Mouse (Mus musculus) hindbrain, embryonic 14.5 days (tissue): ENCODE measurements around the gene Shank2. TPM values are rescaled to one million over a fixed set of nuclear protein-coding genes. Genes with fewer than 3 reads are reported as not detected.
A peak's percentile ranks its signal among the peaks of the same experiment; 100 is the strongest.

ENCODE experiments used
- ATAC-seq: fragments of 200-750 bp; cut with Nextera tagmentation; 2 replicates; pipeline ENCODE4 v1.8.0; 2017; ENCODE audit warnings: moderate number of reproducible peaks, mild to moderate bottlenecking, moderate TSS enrichment, moderate library complexity; ENCODE audit not compliant: low FRiP score
- DNase-seq: peaks from one replicate; pipeline ENCODE4 v3.0.0-alpha.2; 2015; ENCODE audit warnings: low spot score
- H3K27ac ChIP-seq: fragments of 300-500 bp; sonication (generic); 2 replicates; pipeline ENCODE4 v1.5.1; 2014; ENCODE audit warnings: mild to moderate bottlenecking, moderate library complexity
- H3K27me3 ChIP-seq: fragments of 300-500 bp; sonication (generic); 2 replicates; pipeline ENCODE4 v1.6.1; 2014; ENCODE audit warnings: mild to moderate bottlenecking, low read length, mixed read lengths; ENCODE audit not compliant: control insufficient read depth, insufficient read depth
- H3K36me3 ChIP-seq: fragments of 300-500 bp; sonication (generic); replicated peaks from 2 replicates; pipeline ENCODE4 v1.6.1; 2014; ENCODE audit not compliant: control insufficient read depth, insufficient read depth
- H3K4me1 ChIP-seq: fragments of 300-500 bp; sonication (generic); replicated peaks from 2 replicates; pipeline ENCODE4 v1.6.1; 2014; ENCODE audit warnings: antibody characterized with exemption, low read length, mixed read lengths; ENCODE audit not compliant: control insufficient read depth, insufficient read depth
- H3K4me2 ChIP-seq: fragments of 300-500 bp; sonication (generic); replicated peaks from 2 replicates; pipeline ENCODE4 v1.6.1; 2014; ENCODE audit warnings: mild to moderate bottlenecking, moderate library complexity
- H3K4me3 ChIP-seq: fragments of 300-500 bp; sonication (generic); replicated peaks from 2 replicates; pipeline ENCODE4 v1.5.1; 2014; ENCODE audit warnings: mild to moderate bottlenecking, low read length
- H3K9ac ChIP-seq: fragments of 300-500 bp; sonication (generic); 2 replicates; pipeline ENCODE4 v1.6.1; 2014
- H3K9me3 ChIP-seq: fragments of 300-500 bp; sonication (generic); 2 replicates; pipeline ENCODE4 v1.6.1; 2016; ENCODE audit warnings: low read length; ENCODE audit not compliant: control insufficient read depth
- WGBS: fragments of 180-500 bp; shearing (Covaris S2); extraction: QIAGEN DNeasy Blood & Tissue Kit; methylation state at CpG from one replicate; pipeline ENCODE4 v1.1.7; 2014; 5-methylcytosine and 5-hydroxymethylcytosine counted together
- polyA plus RNA-seq: library from polyadenylated mRNA; unstranded; fragments of >200 nt; fragmentation: Nextera tagmentation; extraction: Ambion mirVana; gene quantifications from 2 replicates; pipeline ENCODE4 v1.2.1, GENCODE M21; 2014

Shank2 gene
- polyA plus RNA-seq, 1 experiment from 2014 or later, result 11.3 TPM

DNA sequence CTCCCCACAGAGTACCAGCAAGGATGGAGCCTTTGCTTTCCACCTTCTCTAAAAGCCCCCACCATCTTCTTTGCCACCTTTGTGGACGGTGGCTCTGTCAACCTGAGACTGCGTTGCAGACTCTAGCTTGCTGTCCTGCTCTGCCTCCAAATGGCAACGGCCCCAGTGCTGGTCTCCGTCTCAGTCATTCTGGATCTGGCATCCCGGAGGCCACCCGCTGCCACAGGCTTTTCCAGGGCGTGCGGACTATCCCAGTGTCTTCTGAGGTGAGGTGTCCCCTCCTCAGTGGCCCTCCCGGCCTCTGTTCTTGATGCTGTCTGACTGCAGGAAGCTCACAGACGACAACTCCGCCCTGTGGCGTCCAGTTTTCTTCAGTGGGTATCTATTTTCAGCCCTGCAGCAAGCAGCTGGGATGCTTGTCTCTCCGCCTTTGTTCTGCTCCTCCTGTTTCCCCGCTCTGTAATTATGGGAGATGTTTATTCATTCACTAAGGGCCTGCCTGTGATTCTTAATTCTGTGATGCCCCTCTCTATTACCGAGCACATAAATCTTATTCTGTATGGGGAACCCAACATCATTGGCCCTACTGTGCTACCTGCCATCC lies 159.0 kb downstream of the Shank2 start:
- Histone ChIP-seq H3K4me1 (no peaks in the 10 kb centered on the region), H3K9ac (no peak overlapping the region), H3K27ac (no peak overlapping the region), H3K4me3 (no peak overlapping the region), H3K36me3 (no peaks in the 10 kb centered on the region), H3K9me3 (no peaks in the 10 kb centered on the region), H3K27me3 (no peaks in the 10 kb centered on the region), H3K4me2 (no peak overlapping the region)
- WGBS, result 77% methylated on average over 15 of the region's 15 CpGs
- DNase-seq (no peak), ATAC-seq (no peak)

GRCm38 (mm10) chr7:144170272-144170671 lies 168.5 kb downstream of the Shank2 start:
- Histone ChIP-seq H3K4me2 (no peak overlapping the region), H3K9me3 (no peaks in the 10 kb centered on the region), H3K4me3 (no peak overlapping the region), H3K9ac (no peak overlapping the region), H3K27me3 (0 out of 2 replicates have a peak, but pooled peaks cover 4% of the 10 kb centered on the region), H3K27ac (no peak overlapping the region), H3K4me1 (peaks cover 11% of the 10 kb centered on the region), H3K36me3 (no peaks in the 10 kb centered on the region)
- 75% methylated on average over 5 of the region's 5 CpGs for WGBS
- DNase-seq (no peak), ATAC-seq (no peak)

DNA sequence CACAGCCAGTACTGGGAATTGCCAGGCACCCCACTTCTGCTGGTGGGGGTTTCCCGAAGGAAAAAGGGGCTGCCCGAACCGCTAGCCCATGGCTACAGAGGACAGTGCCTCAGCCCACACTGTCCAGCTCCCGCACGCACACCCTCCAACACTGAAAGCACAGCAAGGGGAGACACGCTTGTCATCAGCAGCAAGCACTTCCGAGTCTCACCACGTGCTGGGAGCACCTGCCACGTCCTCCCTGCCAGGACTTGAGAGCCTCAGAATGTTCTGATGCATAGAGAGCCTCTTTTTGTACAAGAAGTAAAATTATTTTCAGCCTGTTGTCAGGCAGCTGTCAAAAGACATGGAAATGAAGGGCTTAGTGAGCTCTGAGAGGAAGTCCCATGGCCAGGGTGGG lies 169.0 kb downstream of the Shank2 start:
- Histone ChIP-seq H3K36me3 (no peaks in the 10 kb centered on the region), H3K27me3 (0 out of 2 replicates have a peak, but pooled peaks cover 4% of the 10 kb centered on the region), H3K4me2 (no peak overlapping the region), H3K9me3 (no peaks in the 10 kb centered on the region), H3K4me1 (peaks cover 11% of the 10 kb centered on the region), H3K9ac (no peak overlapping the region), H3K27ac (no peak overlapping the region), H3K4me3 (no peak overlapping the region)
- ATAC-seq, result no peak
- WGBS, result 82% methylated on average over 9 of the region's 9 CpGs
- no peak for DNase-seq

DNA sequence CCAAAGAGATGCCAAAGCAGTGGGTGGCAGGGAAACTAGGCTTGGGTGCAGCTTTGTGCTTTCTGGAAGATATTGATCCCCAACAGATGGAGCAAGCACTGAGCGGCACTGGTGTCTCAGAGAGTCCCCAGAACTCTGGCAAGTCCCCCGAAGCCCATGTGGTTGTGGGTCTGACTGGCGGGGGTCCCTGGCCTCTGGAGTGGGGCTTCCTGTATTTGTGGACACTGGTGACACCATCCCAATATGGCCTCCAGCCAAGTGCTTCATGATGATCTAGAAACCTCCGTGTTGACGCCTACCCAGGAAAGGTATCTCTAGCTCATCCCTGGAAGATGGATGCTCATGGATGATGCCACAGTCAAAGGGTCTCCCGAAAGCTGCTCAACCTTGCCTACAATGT lies 172.1 kb downstream of the Shank2 start:
- Histone ChIP-seq H3K27me3 (0 out of 2 replicates have a peak, but pooled peaks cover 4% of the 10 kb centered on the region), H3K27ac (no peak overlapping the region), H3K4me3 (no peak overlapping the region), H3K4me1 (peaks cover 32% of the 10 kb centered on the region), H3K9ac (no peak overlapping the region), H3K4me2 (no peak overlapping the region), H3K9me3 (no peaks in the 10 kb centered on the region), H3K36me3 (no peaks in the 10 kb centered on the region)
- WGBS, result 95% methylated on average over 6 of the region's 6 CpGs
- no peak for ATAC-seq
- no peak for DNase-seq

GRCm38 (mm10) chr7:144174329-144174728 lies 172.6 kb downstream of the Shank2 start:
- Histone ChIP-seq H3K27me3 (0 out of 2 replicates have a peak, but pooled peaks cover 4% of the 10 kb centered on the region), H3K4me2 (peak overlapping the region; percentile 63; the same call in 1 of the 2 replicates), H3K4me1 (peaks cover 32% of the 10 kb centered on the region), H3K4me3 (no peak overlapping the region), H3K36me3 (no peaks in the 10 kb centered on the region), H3K9ac (no peak overlapping the region), H3K27ac (no peak overlapping the region; the same call in 1 of the 2 replicates), H3K9me3 (no peaks in the 10 kb centered on the region)
- ATAC-seq, result no peak
- no peak for DNase-seq
- WGBS, result 76% methylated on average over 14 of the region's 14 CpGs

DNA sequence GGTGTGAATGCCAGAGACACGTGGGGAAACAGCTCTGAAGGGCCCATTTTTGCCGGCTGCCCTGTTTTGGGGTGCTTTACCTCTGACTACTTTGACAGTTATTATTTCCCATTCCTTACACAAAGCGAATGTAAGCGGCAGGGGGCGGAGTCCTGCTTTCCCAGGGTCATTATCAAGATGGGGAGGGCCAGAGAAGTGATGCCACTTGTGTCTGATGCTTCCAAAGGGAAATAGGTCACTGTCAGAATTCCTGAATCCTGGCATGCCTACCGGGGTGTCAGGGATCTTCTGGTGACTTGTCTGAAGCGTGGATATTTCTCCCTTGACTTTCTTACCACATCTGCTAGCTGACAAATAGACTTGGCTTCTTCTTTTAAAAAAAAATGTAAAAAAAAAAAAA lies 173.3 kb downstream of the Shank2 start:
- DNase-seq (peak; percentile 43), ATAC-seq (no peak)
- 0 out of 2 replicates have a peak, but pooled peaks cover 4% of the 10 kb centered on the region for H3K27me3 ChIP-seq
- no peaks in the 10 kb centered on the region for H3K36me3 ChIP-seq
- H3K27ac ChIP-seq, result peak overlapping the region; percentile 89
- WGBS, result 21% methylated on average over 7 of the region's 7 CpGs
- peaks cover 32% of the 10 kb centered on the region for H3K4me1 ChIP-seq
- peak overlapping the region; percentile 79 for H3K9ac ChIP-seq
- H3K4me2 ChIP-seq, result peak overlapping the region; percentile 63
- H3K4me3 ChIP-seq, result peak overlapping the region; percentile 43
- no peaks in the 10 kb centered on the region for H3K9me3 ChIP-seq

DNA sequence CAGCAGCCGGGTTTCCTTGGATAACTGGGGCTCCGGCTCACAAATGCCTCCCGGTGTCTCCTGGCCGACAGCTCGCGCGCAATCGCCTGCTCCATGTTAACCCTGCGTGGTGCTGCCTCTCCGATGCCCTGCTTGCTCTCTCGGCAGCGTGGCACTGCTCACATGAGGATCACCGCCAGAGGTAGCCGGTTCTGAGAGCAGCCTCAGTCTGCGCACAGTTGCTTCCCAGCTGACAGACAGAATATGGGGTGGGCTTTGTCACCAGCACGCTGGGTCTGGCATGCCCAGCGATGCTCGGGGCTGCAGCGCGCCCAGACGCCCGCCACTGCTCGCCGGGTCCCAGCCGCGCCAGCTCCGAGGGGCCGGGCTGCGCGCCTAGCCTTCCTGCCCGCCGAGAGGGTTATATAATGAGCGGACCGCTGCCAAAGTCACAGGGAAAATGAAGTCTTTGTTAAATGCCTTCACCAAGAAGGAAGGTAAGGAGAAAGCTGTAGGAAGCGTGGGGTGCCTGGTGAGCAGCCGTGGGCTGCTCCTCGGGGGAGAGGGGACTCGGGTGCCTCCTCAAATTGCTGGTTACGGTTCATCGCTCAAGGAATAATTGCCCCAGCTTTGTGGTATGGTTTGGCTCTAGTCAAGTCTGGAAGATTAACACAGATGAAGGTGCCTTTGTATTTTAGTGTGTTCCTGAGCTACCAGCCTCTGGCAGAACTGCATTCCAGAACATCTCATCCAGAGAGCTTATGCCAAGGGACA lies 173.9 kb downstream of the Shank2 start:
- H3K9ac ChIP-seq, result peak overlapping the region; percentile 79
- 3% methylated on average over 40 of the region's 40 CpGs for WGBS
- H3K4me1 ChIP-seq, result peaks cover 32% of the 10 kb centered on the region
- H3K36me3 ChIP-seq, result no peaks in the 10 kb centered on the region
- peak overlapping the region; percentile 43 for H3K4me3 ChIP-seq
- H3K4me2 ChIP-seq, result peak overlapping the region; percentile 63
- DNase-seq, result peak; percentile 70
- peak; percentile 82 for ATAC-seq
- H3K27me3 ChIP-seq, result 0 out of 2 replicates have a peak, but pooled peaks cover 4% of the 10 kb centered on the region
- peak overlapping the region; percentile 89 for H3K27ac ChIP-seq
- H3K9me3 ChIP-seq, result no peaks in the 10 kb centered on the region

- H3K9ac ChIP-seq, result peak overlapping the region; percentile 79
- peak overlapping the region; percentile 43 for H3K4me3 ChIP-seq
- peak overlapping the region; percentile 89 for H3K27ac ChIP-seq
- peaks cover 32% of the 10 kb centered on the region for H3K4me1 ChIP-seq
- DNase-seq (peak; percentile 39), ATAC-seq (no peak)
- H3K9me3 ChIP-seq, result no peaks in the 10 kb centered on the region
- H3K36me3 ChIP-seq, result no peaks in the 10 kb centered on the region
- H3K27me3 ChIP-seq, result 0 out of 2 replicates have a peak, but pooled peaks cover 4% of the 10 kb centered on the region
- WGBS, result 65% methylated on average over 3 of the region's 3 CpGs
- peak overlapping the region; percentile 63 for H3K4me2 ChIP-seq
Measured at GRCm38 (mm10) chr7:144176234-144176730, 174.6 kb downstream of the Shank2 start.

DNA sequence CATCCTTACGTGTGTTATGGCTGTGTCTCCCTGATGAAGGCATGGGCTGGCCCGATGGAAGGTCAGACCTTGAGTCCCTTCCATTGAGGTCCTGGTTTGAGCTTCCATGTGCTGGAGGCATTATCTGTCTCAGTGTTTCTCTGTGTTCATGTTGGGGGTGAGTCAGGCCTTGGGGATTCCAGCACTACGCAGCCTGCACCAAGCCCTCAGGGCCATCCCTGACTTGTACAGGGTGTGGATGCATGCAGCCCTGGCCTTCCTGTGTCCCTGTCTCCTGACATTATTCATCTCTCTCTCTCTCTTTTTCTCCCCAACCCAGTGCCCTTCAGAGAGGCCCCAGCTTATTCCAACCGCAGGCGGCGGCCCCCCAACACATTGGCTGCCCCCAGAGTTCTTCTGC lies 177.7 kb downstream of the Shank2 start:
- Histone ChIP-seq H3K9ac (no peak overlapping the region), H3K36me3 (no peaks in the 10 kb centered on the region), H3K4me1 (peaks cover 29% of the 10 kb centered on the region), H3K9me3 (no peaks in the 10 kb centered on the region), H3K4me2 (no peak overlapping the region), H3K27ac (no peak overlapping the region), H3K4me3 (no peak overlapping the region), H3K27me3 (no peaks in the 10 kb centered on the region)
- DNase-seq (no peak), ATAC-seq (no peak)
- 93% methylated on average over 6 of the region's 6 CpGs for WGBS
